Mouse (Mus musculus) right cerebral cortex, adult 18-20 months (tissue): ENCODE data around the gene Epas1.
A peak's percentile ranks its signal among the peaks of the same experiment; 100 is the strongest.

ENCODE experiments used
- DNase-seq: peaks from one replicate; pipeline ENCODE4 v3.0.0; 2022; ENCODE audit warnings: mixed read lengths

The Epas1 gene

DNA sequence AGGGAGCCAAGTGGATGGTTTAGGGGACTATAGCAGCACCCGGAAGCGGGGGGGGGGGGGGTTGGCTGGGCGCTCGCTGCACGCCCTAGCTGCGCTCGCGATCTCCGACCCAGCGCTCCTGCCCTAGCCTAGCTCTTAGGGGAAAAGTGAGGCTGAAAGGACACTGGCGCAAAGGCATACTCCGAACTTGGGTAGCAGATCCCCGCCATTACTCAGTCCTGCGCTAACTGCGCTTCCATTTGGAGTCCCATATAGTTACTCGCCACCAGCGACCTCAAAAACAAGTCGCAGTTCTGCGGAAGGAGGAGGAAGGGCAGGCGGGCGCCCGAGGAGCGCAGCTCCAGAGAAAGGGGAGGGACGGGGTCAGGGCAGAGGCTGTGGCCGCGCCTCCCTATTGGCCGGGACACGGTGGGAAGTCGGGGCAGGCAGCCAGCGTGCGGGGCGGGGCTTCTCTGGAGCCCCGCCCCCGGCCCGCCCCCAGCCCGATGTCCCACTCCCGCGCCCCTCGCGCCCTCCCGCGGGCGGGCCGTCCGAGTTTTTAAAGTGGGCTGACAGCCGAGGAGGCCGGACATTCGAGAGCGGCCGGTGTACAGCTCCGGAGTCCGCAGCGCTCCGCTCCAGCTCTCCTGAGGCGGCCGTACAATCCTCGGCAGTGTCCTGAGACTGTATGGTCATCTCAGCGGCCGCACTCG, at the start of gene Epas1:
TSS of gene Epas1 (plus strand) at position 571 of the 692 bp plus-strand sequence.
- peak; percentile 71 for DNase-seq

GRCm38 (mm10) chr17:86705236-86705635, 48.3 kb upstream of the Epas1 start:
- no peak for DNase-seq

DNA sequence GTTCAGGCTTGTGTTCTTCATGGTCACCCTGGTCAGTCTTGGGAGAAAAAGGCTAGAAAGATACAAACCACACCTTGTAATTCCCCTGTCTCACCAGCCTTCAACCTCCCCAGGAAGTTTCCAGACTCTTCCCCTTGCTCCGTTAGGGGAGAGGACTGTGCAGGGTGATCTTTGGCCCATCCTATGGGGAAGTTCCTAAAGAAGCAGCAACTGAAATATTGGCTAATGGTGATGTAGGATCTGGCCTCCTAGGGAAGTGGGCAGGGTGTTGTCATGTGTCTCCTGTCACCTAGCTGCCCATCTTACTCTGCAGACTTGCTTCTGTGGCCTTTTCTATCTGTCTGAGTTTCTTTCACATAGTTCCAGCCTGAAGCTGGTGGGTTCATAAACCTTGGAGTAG, 47.0 kb upstream of the Epas1 start:
- no peak for DNase-seq

GRCm38 (mm10) chr17:86709803-86710202, 43.7 kb upstream of the Epas1 start:
- DNase-seq, result no peak

DNA sequence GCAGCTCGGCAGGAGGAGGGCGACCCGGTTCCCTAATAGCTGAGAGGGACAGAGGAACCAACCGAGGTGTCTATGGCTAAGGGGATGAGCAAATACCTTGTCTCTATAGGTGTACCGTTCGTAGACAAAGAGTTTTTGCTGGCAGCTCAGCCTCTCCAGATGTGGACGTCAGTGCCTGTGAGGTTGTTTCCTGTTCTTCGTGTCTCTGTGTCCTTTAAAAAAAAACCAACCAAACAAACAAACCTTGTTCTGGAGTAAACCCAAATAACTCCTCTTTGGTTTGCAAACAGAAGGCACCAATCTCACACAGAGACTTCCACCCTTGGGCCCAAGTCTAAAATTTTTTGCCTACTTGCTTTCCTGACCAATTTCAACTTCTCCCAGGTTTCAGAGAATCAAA, 43.1 kb upstream of the Epas1 start:
- DNase-seq, result no peak

GRCm38 (mm10) chr17:86711949-86712348, 41.6 kb upstream of the Epas1 start:
- no peak for DNase-seq

- no peak for DNase-seq
Observed at GRCm38 (mm10) chr17:86712601-86713000, 40.9 kb upstream of the Epas1 start.

GRCm38 (mm10) chr17:86713591-86713990, 39.9 kb upstream of the Epas1 start:
- DNase-seq, result no peak

GRCm38 (mm10) chr17:86724786-86725415, 28.6 kb upstream of the Epas1 start:
- DNase-seq, result peak; percentile 25

- DNase-seq, result no peak
Observed at GRCm38 (mm10) chr17:86726480-86726879, 27.0 kb upstream of the Epas1 start.

- DNase-seq, result no peak
Observed at GRCm38 (mm10) chr17:86727031-86727430, 26.5 kb upstream of the Epas1 start.

DNA sequence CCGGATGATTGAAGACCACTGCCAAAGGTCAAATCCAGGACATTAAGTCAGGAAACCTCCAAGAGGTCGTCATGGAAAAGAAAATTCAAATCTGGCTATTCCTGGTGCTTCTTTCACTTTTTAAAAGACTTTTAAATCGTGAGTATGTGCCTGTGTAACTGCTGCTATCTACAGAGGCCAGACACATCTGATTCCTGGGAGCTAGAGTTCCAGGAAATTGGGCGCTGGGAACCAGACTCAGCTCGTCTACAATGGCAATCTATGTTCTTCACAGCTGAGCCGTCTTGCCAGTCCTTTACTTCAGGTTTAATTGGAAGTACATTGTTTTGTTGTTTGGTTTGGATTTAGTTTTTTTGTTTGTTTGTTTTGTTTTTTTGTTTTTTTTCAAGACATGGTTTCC, 22.2 kb upstream of the Epas1 start:
- no peak for DNase-seq

DNA sequence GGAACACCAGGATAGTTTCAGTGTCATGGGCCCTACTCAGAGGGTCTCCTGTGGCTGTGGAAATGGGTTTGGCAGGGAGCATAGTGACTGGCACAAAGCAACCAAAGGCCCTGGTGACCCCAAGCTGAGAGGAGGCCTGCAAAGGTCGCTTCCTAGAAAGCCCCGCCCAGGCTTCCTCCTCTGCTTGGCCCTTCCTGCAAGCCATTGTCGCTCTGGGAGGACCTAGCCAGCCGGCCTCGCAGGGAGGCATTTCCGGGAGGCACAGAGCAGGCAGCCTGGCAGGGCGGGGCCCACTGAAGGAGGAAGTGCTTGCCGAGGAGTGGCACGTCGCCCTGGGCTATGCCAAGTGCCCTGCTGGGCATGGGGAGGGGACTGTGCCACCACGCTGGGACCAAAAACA, 21.5 kb upstream of the Epas1 start:
- peak; percentile 19 for DNase-seq

DNA sequence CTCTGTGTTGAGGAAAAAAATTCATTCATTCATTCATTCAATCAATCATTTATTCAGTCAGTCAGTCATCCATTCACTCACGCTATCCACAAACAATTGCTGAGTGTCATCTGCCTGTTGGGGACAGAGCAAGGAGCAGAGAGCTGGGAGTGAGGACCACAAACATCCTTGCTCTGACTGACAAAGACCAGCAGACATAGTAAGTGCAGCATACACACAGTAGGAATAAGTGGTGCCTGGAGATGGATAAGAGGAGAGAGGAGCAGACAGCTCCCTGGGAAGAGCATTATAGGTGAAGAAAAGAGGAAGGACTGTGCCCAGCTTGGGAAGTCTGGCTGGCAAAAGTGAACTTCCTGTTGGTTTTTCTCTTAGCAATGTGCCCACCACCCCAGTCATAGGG, 21.0 kb upstream of the Epas1 start:
- no peak for DNase-seq

DNA sequence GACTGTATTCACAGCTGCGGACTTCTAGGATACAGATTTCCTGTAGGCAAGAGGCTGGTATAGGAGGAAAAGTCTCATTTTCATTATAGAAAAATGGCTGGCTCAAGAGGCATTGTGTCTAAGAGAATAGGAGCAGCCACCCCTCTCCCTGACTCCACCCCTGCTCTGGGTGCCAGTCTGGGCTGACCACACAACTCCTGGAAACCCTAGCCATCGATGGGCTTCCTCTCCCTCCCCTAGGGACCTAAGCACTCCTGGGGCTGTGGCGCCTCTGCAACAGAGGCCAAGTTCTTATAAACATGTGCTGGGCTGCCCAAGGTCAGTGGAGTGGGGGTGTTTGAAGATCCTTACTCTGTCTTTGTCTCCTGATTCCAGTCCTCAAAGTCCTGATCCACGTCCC, 19.9 kb upstream of the Epas1 start:
- DNase-seq, result no peak

DNA sequence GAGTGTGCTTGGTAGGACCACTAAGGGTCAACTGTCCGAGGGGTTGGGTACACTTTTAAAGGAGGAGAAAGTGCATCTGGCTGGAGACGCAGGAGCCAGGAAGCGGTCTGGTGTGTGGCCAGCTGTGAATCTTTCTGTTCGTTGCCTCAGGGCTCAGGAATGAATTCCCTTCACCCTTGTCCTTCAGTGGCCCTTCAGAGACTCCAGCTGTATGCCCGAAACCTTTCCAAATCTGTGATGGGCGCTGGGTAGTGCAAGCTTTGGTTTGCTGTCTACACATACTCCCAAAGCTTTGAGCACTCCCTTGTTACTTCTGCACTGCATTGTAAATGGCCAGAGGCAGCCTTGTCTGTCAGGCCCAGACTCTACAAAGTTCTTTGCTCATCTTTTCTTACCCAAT, 15.0 kb upstream of the Epas1 start:
- no peak for DNase-seq

- no peak for DNase-seq
Observed at GRCm38 (mm10) chr17:86743351-86743941, 10.1 kb upstream of the Epas1 start.

DNA sequence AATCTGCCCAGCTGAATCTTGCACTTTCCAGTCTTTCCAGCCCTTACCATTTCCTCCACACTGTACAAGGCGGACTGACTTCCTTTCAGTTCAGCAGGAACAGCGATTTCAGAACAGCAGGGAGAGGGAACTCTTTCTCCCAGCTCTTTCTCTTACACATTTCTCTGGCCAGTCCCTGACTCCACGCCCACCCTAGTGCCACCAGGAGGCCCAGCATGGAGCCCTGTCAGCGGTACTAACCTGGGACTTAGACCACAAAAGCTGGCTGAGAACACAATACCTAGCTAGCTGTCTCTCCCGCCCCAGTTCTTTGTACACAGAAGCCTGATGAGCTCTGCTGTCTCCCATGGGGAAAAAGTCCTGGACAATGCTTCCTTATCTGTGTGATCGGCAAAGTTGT, 8.6 kb upstream of the Epas1 start:
- DNase-seq, result no peak

DNA sequence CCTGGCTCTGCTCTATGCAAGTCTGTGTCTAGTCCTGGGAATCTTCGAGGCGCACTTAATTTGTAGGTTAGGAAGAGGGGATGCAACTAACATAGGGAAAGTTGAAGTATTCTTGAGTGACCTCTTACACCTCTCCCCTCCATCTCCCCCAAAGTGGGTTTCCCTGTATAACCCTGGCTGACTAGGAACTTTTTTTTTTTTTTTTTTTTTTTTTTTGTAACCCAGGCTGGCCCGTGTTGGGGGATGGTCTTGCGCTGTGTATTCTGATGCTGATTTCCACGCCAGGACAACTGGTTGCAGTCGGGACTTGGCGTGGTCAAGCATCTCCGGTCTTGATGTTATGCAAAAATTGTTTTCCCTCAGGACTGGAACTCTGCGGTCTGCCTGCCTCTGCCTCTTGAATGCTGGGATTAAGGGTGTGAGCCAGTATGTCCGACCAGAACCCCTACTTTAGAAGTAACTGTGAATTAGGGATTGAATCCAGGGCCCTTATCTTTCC, 2.1 kb upstream of the Epas1 start:
- DNase-seq, result no peak

DNA sequence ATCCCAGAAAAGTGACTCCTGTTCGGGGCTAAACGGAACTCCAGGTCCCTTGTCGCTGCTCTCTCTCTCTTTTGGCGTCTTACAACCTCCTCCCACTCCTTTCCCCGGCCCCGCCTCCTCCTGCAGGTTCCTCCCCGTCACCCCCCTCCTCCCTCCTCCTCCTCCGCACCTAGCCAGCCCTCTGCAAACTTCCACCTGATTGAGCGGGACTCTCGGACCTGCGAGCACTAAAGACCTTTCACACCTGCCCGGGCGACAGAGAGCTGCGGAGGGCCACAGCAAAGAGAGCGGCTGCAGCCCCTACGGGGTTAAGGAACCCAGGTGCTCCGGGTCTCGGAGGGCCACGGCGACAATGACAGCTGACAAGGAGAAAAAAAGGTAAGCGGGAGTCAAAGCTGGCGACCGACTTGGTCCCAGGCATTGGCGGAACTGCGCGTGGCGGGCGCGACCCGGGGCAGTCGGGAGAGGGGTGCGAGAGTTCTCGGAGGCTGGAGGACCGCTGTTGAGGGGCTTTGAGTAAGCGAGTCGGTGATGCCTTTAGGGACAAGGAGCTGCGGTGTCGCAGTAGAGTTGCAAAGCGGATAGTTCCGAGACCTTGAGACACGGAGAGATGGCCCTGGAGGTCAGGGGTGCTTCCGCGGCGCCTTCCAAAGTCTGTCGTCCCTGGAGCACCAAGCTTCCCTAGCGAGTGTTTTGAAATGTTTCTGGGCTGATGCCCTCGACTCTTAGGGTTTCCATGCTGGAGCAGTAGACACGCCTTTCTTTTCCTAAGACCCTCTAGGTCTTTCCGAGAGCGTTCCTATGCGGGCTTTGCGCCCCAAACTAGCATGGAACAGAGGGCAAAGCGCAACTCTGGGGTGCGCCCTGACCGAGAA, 668 bp downstream of the Epas1 start:
- no peak for DNase-seq

DNA sequence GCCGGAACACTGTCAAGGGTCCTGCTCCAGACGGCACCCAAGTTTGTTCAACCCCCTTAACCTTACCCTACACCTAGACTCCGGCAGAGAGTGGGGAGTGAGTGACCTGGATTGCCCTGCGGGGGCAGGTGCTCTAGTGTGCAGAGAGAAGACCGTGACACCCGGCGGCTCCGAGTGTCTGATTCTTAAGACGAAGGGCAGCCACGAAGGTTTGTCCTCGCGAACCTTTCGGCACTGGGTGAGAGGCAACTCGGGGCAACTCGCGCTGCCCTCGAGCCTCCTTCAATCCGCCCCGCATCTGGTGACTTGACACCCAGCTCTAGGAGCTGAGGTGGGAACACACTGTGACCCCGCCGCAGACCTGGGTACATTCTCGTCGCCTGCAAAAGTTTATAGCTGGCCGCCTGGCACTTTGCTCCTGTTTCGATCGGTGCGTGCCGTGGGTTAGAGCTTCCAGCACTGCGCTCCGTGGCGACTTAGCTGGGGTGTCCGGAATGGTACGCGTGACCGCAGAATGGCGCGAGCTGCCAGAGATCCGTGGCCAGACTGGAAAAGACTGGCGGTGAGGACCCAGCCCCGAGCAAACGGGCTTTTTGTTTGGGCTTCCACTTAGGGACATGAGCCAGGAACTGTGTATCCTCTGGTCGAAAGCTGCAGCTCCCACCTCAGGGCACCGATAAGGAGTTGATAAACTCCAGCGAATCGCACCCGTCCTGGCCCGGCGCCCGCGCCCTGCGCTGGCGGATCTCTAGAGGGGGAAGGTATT, 1.5 kb downstream of the Epas1 start:
- no peak for DNase-seq

DNA sequence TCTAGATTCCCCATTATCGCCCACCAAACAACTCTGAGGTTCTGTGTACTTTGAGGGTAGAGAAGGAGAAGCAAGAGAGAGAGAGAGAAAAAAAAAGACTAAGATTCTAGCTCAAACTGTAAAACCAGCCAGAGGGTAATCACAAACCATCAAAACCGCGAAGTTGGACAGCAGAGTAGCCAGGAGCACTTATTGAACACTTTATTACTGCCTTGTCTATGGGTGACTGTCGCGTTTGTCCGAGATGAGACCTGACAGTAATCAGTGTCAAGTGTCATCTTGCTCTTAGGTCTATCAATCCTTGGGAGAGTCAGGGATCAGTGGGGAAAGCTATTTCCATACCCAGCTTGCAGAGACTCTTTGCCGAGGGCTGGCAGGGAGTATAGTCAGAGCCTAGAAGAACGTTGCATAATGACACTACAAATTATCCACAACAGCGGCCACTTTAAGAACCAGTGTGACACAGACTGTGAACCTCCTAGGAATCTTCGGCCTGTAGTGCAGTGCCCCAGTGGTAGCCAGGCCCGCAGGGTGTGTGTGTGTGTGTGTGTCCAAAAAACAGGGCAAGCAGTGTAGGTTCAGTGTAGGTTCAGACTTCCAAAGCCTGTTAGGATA, 2.2 kb downstream of the Epas1 start:
- no peak for DNase-seq
